Mouse (Mus musculus) forebrain, embryonic 10.5 days (tissue): ENCODE measurements around the gene Slc4a4. TPM values are rescaled to one million over a fixed set of nuclear protein-coding genes. Genes with fewer than 3 reads are reported as not detected.

Source experiments
- DNase-seq: peaks from one replicate; pipeline ENCODE4 v3.0.0-alpha.2; 2017; ENCODE audit warnings: low spot score; ENCODE audit errors: extremely low spot score
- H3K27ac ChIP-seq: fragments of 300-500 bp; sonication (generic); 2 replicates; pipeline ENCODE4 v1.5.1; 2016; ENCODE audit warnings: mild to moderate bottlenecking
- H3K27me3 ChIP-seq: fragments of 300-500 bp; sonication (generic); 2 replicates; pipeline ENCODE4 v1.6.1; 2016; ENCODE audit warnings: mild to moderate bottlenecking; ENCODE audit not compliant: poor library complexity, severe bottlenecking
- H3K36me3 ChIP-seq: fragments of 300-500 bp; sonication (generic); replicated peaks from 2 replicates; pipeline ENCODE4 v1.6.1; 2016; ENCODE audit warnings: mild to moderate bottlenecking, moderate library complexity
- H3K4me1 ChIP-seq: fragments of 300-500 bp; sonication (generic); 2 replicates; pipeline ENCODE4 v1.6.1; 2016
- H3K4me3 ChIP-seq: fragments of 300-500 bp; sonication (generic); 2 replicates; pipeline ENCODE4 v1.5.1; 2016; ENCODE audit warnings: mild to moderate bottlenecking, moderate library complexity
- H3K9me3 ChIP-seq: fragments of 300-500 bp; sonication (generic); 2 replicates; pipeline ENCODE4 v1.6.1; 2016; ENCODE audit warnings: mild to moderate bottlenecking, moderate library complexity
- WGBS: fragments of 180-500 bp; shearing (Covaris S2); methylation state at CpG from one replicate; pipeline ENCODE4 v1.1.7; 2016; 5-methylcytosine and 5-hydroxymethylcytosine counted together
- polyA plus RNA-seq: library from polyadenylated mRNA; unstranded; fragments of >200 nt; fragmentation: Nextera tagmentation; extraction: Ambion mirVana; gene quantifications from 2 replicates; pipeline ENCODE4 v1.2.1, GENCODE M21; 2016

Slc4a4 gene
- polyA plus RNA-seq: 1.3 and 1.7 TPM in 2 replicates

DNA sequence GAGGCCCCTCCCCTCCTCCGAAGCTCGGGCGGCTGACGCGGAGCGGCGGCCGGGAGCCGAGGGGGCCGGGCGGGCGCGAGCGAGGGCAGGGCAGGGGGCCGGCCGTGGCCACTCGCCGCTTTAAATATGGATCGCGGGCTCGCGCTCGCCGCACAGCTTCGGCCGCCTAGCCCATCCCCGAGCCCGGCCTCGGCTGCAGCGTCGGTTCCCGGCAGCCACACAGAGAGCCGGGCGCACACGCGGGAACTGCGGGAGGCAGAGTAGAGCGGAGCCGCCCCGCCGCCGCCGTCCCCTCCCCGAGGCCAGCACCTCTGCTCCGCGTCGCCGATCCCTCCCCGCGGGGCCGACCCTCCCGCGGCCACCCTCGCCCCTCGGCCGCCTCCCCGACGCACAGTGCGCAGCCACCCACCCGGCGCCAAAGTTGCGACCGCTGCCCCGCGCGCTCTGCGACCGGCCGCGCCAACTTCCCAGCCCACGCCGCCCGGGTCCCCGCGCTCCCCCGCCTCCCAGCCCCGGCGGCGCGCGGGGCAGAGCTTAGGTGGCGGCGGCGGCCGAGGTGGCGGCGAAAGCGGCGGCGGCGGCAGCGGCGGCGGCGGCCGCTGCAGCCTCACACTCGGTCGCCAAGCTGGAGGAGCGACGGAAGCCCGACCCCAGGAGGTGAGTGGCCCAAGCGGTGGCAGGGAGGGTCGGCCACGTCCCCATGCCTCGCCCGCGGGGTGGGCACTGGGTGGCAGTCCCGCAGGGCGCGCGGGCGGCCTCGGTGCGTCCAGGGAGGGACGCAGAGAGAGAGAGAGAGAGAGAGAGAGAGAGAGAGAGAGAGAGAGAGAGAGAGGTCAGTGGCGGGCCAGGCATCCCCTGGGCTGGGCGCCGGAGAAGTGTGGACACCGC, at the start of gene Slc4a4:
Gene Slc4a4, plus strand, starts transcription at position 151 of the 888 bp plus-strand sequence.
- Histone ChIP-seq H3K36me3 (no peaks in the 10 kb centered on the region), H3K27me3 (peaks cover 42% of the 10 kb centered on the region), H3K4me3 (peak within 1 kb of the TSS; percentile 80), H3K27ac (peak within 1 kb of the TSS; percentile 90), H3K4me1 (peaks cover 18% of the 10 kb centered on the region), H3K9me3 (no peaks in the 10 kb centered on the region)
- under 1% methylated on average over 111 of the region's 119 CpGs for WGBS
- peak; percentile 57 for DNase-seq

DNA sequence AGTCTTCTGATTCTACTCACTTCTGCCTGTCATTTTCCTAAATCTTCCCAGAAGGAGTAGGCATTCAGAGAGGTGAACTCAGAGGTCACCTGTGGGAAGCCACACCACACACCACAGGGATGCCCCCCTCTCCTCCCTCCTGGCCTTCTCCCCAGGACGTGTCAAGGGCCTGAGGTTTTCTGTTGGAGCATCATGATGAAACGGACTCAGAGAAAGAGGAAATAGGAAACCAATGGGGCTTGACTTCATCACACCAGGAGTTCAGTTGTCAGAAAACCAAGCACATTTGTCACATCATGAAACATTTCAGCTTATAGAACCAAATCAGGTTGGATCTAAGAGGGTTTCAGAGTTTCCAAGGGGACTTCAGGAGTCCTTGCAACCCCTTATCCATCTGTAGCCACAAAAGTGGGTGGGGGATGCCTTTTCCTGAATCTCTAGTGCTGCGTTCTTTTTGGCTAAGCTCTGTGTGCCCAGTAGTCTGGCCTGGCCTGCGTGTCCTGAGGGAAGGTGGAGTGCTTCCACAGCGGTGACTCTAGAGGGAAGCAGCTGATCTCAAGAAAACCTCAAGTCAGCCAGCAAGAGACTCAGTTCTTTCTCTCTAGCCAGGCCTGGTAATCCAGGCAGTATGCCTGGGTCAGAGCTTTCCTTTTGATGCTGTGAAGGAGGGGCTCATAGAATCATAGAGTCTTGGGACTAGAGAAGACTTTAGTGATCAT, 46.4 kb upstream of the Slc4a4 start:
- WGBS: 79% methylated on average over 5 of the region's 5 CpGs
- Histone ChIP-seq H3K27ac (no peak overlapping the region), H3K9me3 (no peaks in the 10 kb centered on the region), H3K4me1 (no peaks in the 10 kb centered on the region), H3K36me3 (no peaks in the 10 kb centered on the region), H3K27me3 (no peaks in the 10 kb centered on the region), H3K4me3 (no peak overlapping the region)
- DNase-seq: no peak

DNA sequence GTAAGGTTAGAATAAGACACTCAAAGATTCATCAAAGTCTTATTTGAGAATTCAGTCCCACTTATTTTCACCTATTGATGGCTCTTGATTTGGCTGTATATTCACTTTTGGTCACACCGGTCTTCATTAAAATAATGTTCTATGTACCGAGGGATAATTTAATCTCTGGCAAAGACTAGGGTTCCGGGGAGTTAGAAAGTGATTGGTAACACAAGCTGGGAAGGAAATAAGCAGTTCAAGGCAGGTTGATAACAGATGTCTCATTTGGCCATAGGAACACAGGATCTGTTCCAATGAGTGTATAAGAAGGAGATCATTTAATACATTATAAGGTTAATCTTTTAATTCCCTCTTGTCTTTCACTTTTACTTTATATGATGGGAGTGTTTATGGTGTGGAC, 29.3 kb upstream of the Slc4a4 start:
- Histone ChIP-seq H3K36me3 (no peaks in the 10 kb centered on the region), H3K9me3 (no peaks in the 10 kb centered on the region), H3K4me1 (no peaks in the 10 kb centered on the region), H3K27me3 (no peaks in the 10 kb centered on the region), H3K27ac (no peak overlapping the region), H3K4me3 (no peak overlapping the region)
- 94% methylated on average over 3 of the region's 3 CpGs for WGBS
- DNase-seq: no peak

DNA sequence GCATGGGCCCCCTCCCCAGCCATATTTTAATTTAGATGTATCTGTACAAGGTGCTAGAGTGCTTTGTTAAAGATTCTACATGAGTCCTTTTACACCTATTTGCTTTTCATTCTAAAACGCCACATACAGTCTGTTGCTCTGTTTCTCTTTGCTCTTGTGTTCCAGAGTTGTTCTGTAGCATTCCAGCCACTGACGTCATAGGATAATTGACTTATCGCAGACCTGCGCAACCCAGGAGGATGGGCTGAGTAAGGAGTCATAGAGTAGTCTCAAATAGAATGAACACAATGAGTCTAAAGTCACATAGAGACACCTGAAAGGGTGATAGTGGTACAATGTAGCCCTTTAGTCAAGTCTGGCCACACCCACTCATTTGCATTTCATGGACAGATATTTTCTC, 28.8 kb upstream of the Slc4a4 start:
- WGBS: 97% methylated on average over 4 of the region's 4 CpGs
- no peaks in the 10 kb centered on the region for H3K9me3 ChIP-seq

DNA sequence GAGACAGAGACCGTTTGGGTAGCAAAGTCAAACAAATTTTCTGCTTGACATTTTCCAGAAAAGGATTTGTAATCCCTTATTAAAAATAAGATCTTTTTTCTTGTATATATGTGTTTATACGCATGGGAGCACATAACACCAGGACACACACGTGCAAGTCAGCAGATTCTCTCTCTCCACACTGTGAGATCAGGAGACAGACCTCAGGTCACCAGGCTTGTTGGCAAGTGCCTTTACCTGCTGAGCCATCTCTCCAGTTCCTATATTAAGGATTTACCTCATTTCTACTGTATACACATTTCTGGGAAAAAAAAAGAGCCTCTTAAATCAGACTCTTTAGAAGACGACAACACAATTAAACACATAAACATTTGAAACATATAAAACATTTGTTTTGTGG, 28.4 kb upstream of the Slc4a4 start:
- Histone ChIP-seq H3K27ac (no peak overlapping the region), H3K36me3 (no peaks in the 10 kb centered on the region), H3K4me1 (no peaks in the 10 kb centered on the region), H3K27me3 (no peaks in the 10 kb centered on the region), H3K4me3 (no peak overlapping the region), H3K9me3 (no peaks in the 10 kb centered on the region)
- DNase-seq: no peak
- 86% methylated on average over 4 of the region's 4 CpGs for WGBS

More for the DNA sequence above, 28.8 kb upstream of the Slc4a4 start:
- Histone ChIP-seq H3K4me1 (no peaks in the 10 kb centered on the region), H3K27ac (no peak overlapping the region), H3K36me3 (no peaks in the 10 kb centered on the region), H3K27me3 (no peaks in the 10 kb centered on the region), H3K4me3 (no peak overlapping the region)
- no peak for DNase-seq

DNA sequence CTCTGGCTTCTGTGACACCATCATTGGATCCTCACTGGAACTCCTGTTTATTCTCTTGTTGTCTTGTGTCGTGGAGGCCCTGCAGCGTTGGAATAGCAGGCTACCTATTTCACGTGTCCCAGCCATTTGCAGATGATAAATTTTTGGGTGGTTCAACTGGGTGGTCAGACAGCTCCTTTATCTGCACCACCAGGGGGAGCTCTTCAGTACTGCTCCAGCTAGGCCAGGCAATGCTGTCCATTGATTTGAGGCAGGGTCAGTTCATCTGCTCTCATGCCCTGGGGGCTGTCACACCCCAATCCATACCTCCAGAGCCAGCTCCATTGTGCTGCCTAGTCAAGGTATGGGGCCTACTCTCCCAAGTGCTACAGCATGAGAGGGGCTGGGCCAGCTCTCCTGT, 24.5 kb upstream of the Slc4a4 start:
- Histone ChIP-seq H3K27ac (no peak overlapping the region), H3K4me3 (no peak overlapping the region), H3K9me3 (no peaks in the 10 kb centered on the region), H3K27me3 (no peaks in the 10 kb centered on the region), H3K36me3 (no peaks in the 10 kb centered on the region), H3K4me1 (no peaks in the 10 kb centered on the region)
- 67% methylated on average over 3 of the region's 3 CpGs for WGBS
- no peak for DNase-seq

DNA sequence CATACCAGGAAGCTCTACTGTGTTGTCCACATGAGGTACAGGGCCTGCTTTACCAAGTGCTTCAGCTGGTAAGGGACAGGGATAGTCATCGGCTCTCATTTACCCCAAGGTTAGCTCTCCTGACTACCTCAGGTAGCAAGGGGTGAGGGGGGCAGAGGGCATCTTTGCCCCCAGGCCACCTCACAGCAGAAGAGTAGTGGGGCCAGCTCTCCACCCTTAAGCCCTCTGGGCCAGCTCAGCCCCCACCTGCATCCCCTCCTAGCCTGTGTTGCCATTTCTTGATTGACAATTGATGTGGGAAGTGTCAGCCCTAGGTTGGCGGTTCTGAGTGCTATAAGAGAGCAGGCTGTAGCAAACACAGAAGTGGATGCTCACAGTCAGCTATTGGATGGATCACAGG, 23.8 kb upstream of the Slc4a4 start:
- Histone ChIP-seq H3K36me3 (no peaks in the 10 kb centered on the region), H3K4me1 (no peaks in the 10 kb centered on the region), H3K4me3 (no peak overlapping the region), H3K27me3 (no peaks in the 10 kb centered on the region), H3K9me3 (no peaks in the 10 kb centered on the region), H3K27ac (no peak overlapping the region)
- 84% methylated on average over 2 of the region's 2 CpGs for WGBS
- no peak for DNase-seq

- Histone ChIP-seq H3K36me3 (no peaks in the 10 kb centered on the region), H3K4me3 (no peak overlapping the region), H3K27ac (no peak overlapping the region), H3K9me3 (no peaks in the 10 kb centered on the region), H3K27me3 (peaks cover 37% of the 10 kb centered on the region), H3K4me1 (peaks cover 18% of the 10 kb centered on the region)
- no peak for DNase-seq
- WGBS: 24% methylated on average over 3 of the region's 3 CpGs
These were observed 2.5 kb upstream of the Slc4a4 start for GRCm38 (mm10) chr5:88884101-88884500.

GRCm38 (mm10) chr5:88885503-88885902, 1.1 kb upstream of the Slc4a4 start:
- Histone ChIP-seq H3K9me3 (no peaks in the 10 kb centered on the region), H3K4me3 (no peak overlapping the region), H3K27me3 (peaks cover 42% of the 10 kb centered on the region), H3K27ac (no peak overlapping the region), H3K36me3 (no peaks in the 10 kb centered on the region), H3K4me1 (peaks cover 18% of the 10 kb centered on the region)
- WGBS: 87% methylated on average over 3 of the region's 3 CpGs
- no peak for DNase-seq

- WGBS: 60% methylated on average over 5 of the region's 5 CpGs
- Histone ChIP-seq H3K4me1 (peaks cover 18% of the 10 kb centered on the region), H3K36me3 (no peaks in the 10 kb centered on the region), H3K9me3 (no peaks in the 10 kb centered on the region), H3K4me3 (peak overlapping the region; percentile 80), H3K27ac (no peak overlapping the region), H3K27me3 (peaks cover 42% of the 10 kb centered on the region)
- no peak for DNase-seq
These were observed 674 bp upstream of the Slc4a4 start for GRCm38 (mm10) chr5:88885944-88886343.

- H3K4me3 ChIP-seq: peak overlapping the region; percentile 80
- WGBS: 3% methylated on average over 14 of the region's 14 CpGs
- H3K9me3 ChIP-seq: no peaks in the 10 kb centered on the region
- peaks cover 18% of the 10 kb centered on the region for H3K4me1 ChIP-seq
- H3K27me3 ChIP-seq: peaks cover 42% of the 10 kb centered on the region
- peak overlapping the region; percentile 90 for H3K27ac ChIP-seq
- DNase-seq: no peak
- no peaks in the 10 kb centered on the region for H3K36me3 ChIP-seq
These were observed 310 bp upstream of the Slc4a4 start for GRCm38 (mm10) chr5:88886349-88886667.

DNA sequence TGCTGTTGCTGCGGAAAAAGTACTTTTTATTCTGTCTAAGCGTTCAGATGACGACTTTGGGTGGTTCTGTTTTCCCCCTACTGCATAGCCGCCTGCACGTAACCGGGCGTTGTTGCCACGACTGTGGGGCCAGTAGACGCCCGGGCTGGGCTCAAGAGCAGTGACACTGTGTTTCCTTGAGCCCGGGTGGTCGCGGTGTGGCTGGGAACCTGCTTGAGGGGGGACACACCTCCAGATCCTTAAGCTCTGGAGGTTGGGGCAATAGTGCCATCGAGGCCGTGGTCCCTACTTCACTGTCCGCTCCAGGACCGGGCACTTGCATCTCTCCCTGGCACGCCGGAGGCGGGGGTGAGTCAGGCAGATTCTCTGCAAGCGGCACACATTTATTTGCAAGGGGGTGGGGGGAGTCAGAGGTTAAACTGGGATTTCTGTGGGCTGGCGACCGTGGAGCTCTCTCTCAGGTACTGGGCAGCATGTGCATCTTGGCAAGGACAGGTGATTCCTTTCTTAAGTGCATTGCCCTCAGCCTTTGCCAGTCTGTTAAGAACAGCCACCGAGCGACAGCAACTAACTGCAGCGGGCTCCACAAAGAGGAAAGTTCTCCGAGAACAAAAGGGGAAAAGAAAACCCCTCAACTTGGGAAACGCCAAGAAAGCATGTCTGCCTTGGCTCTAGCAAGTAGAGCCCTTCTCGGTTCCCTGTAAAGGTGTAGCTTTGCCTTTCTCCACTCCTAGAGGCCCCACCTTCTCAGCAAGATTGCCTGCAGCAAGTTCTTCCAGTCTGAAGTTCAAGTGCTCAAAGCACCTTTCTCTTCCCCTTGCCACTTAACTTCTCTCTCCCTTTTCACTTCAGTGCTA, 1.2 kb downstream of the Slc4a4 start:
- DNase-seq: peak; percentile 49
- Histone ChIP-seq H3K36me3 (no peaks in the 10 kb centered on the region), H3K4me3 (peak overlapping the region; percentile 80), H3K9me3 (no peaks in the 10 kb centered on the region), H3K27me3 (peaks cover 42% of the 10 kb centered on the region), H3K4me1 (peaks cover 18% of the 10 kb centered on the region), H3K27ac (peak overlapping the region; percentile 90)
- under 1% methylated on average over 29 of the region's 29 CpGs for WGBS
